Mouse (Mus musculus): Measurements from ENCODE around the gene Gm6763.
"Not testable (repeated sequence)": the region's sequence is repeated elsewhere in the genome, so short reads cannot be mapped to it uniquely, and the experiment has no call there.

Gene Gm6763

GRCm38 (mm10) chr10:104151197-104151596 lies at the start of gene Gm6763:
Gene Gm6763, plus strand, starts transcription at chr10:104151497.
- DNase-seq (ENCODE audit: low spot score): not testable (repeated sequence)

GRCm38 (mm10) chr10:104110044-104110443 lies 41.3 kb upstream of the Gm6763 start:
- no peak for DNase-seq (ENCODE audit: low spot score)

DNA sequence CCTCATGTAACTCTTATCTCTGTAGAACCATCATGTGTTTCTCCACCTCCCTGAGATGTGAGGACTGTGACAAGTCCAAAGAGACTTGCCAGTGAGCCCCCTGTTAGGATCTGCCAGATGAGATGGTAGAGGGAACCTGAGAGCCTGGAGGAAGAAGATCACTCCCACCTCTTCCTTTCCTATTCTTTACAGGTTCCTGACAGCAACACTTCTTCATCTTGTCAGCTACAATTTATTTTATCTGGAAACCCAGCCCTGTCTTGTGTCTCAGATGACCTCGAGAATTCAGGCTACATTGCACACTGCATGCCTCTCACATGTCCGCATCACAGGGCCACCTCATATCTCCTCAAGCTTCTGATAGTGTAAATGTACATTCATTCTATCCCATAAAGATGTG lies 33.0 kb upstream of the Gm6763 start:
- no peak for DNase-seq (ENCODE audit: low spot score)

DNA sequence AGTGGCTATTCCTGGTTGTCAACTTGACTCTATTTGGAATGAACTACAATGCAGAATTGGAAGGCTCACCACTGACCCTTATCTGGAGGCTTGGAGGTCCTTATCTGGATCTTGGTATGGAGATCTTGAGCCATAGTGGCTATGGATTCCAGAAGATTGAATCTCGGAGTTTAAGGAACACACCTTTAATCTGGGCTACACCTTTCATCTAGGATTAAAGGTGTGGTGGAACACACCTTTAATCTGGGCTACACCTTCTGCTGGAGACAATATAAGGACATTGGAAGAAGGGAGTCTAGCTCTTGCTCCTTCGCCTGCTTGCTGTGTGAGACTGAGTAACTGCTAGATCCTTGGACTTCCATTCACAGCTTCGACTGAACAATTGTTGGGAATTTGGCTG lies 8.6 kb upstream of the Gm6763 start, which contains the start of gene Gm21293:
Gene Gm21293 (plus strand): TSS at position 301 of the 400 bp plus-strand sequence.
- DNase-seq (ENCODE audit: low spot score): not testable (repeated sequence)

DNA sequence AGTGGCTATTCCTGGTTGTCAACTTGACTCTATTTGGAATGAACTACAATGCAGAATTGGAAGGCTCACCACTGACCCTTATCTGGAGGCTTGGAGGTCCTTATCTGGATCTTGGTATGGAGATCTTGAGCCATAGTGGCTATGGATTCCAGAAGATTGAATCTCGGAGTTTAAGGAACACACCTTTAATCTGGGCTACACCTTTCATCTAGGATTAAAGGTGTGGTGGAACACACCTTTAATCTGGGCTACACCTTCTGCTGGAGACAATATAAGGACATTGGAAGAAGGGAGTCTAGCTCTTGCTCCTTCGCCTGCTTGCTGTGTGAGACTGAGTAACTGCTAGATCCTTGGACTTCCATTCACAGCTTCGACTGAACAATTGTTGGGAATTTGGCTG lies 8.4 kb downstream of the Gm6763 start, which contains the start of gene Gm8764:
Gene Gm8764 (plus strand): TSS at position 301 of the 400 bp plus-strand sequence.
- not testable (repeated sequence) for DNase-seq (ENCODE audit: low spot score)

DNA sequence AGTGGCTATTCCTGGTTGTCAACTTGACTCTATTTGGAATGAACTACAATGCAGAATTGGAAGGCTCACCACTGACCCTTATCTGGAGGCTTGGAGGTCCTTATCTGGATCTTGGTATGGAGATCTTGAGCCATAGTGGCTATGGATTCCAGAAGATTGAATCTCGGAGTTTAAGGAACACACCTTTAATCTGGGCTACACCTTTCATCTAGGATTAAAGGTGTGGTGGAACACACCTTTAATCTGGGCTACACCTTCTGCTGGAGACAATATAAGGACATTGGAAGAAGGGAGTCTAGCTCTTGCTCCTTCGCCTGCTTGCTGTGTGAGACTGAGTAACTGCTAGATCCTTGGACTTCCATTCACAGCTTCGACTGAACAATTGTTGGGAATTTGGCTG lies 16.9 kb downstream of the Gm6763 start, which contains the start of gene Gm21304:
Gene Gm21304 (plus strand): TSS at position 301 of the 400 bp plus-strand sequence.
- DNase-seq (ENCODE audit: low spot score): not testable (repeated sequence)

DNA sequence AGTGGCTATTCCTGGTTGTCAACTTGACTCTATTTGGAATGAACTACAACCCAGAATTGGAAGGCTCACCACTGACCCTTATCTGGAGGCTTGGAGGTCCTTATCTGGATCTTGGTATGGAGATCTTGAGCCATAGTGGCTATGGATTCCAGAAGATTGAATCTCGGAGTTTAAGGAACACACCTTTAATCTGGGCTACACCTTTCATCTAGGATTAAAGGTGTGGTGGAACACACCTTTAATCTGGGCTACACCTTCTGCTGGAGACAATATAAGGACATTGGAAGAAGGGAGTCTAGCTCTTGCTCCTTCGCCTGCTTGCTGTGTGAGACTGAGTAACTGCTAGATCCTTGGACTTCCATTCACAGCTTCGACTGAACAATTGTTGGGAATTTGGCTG lies 25.4 kb downstream of the Gm6763 start, which contains the start of gene Gm21312:
Gene Gm21312 (plus strand): TSS at position 301 of the 400 bp plus-strand sequence.
- DNase-seq (ENCODE audit: low spot score): not testable (repeated sequence)

GRCm38 (mm10) chr10:104185233-104185632 lies 33.9 kb downstream of the Gm6763 start, which contains the start of gene Gm20765:
Gene Gm20765, plus strand, starts transcription at chr10:104185533.
- not testable (repeated sequence) for DNase-seq (ENCODE audit: low spot score)

DNA sequence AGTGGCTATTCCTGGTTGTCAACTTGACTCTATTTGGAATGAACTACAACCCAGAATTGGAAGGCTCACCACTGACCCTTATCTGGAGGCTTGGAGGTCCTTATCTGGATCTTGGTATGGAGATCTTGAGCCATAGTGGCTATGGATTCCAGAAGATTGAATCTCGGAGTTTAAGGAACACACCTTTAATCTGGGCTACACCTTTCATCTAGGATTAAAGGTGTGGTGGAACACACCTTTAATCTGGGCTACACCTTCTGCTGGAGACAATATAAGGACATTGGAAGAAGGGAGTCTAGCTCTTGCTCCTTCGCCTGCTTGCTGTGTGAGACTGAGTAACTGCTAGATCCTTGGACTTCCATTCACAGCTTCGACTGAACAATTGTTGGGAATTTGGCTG lies 42.4 kb downstream of the Gm6763 start, which contains the start of gene Gm4340:
Gene Gm4340 (plus strand): TSS at position 301 of the 400 bp plus-strand sequence.
- not testable (repeated sequence) for DNase-seq (ENCODE audit: low spot score)
